Mouse (Mus musculus) adrenal gland, postnatal 14 days (tissue): Measurements from ENCODE around the gene Zcchc8. TPM values are rescaled to one million over a fixed set of nuclear protein-coding genes. Genes with fewer than 3 reads are reported as not detected.

Experiments used
- total RNA-seq: library from RNA; stranded (reverse); gene quantifications from 2 replicates; pipeline ENCODE4 v1.2.3, GENCODE M21; 2021

Zcchc8 gene
- total RNA-seq, 1 experiment from 2014 or later = 46.9 TPM

Other genes starting within 250 kb of the Zcchc8 start
- not detected in 2 replicates for gene Lrrc43, start 231.8 kb downstream of the Zcchc8 start, total RNA-seq
- gene Il31, start 231.6 kb downstream of the Zcchc8 start, total RNA-seq = not detected in 2 replicates
- gene B3gnt4, start 210.6 kb downstream of the Zcchc8 start, total RNA-seq = 0.41 TPM in 1 of 2 replicates, not detected in the other
- 63.9 and 68.2 TPM in 2 replicates for gene Diablo, start 196.9 kb downstream of the Zcchc8 start, total RNA-seq
- 10.0 and 10.7 TPM in 2 replicates for gene Gm49027, start 195.6 kb downstream of the Zcchc8 start, total RNA-seq
- 42.0 and 43.7 TPM in 2 replicates for gene Vps33a, start 148.1 kb downstream of the Zcchc8 start, total RNA-seq
- 63.1 and 64.8 TPM in 2 replicates for gene Clip1, start 36.5 kb downstream of the Zcchc8 start, total RNA-seq
- gene Rsrc2, start 28.3 kb upstream of the Zcchc8 start, total RNA-seq = 85.8 and 91.7 TPM in 2 replicates
- 8.5 and 10.7 TPM in 2 replicates for gene Kntc1, start 28.6 kb upstream of the Zcchc8 start, total RNA-seq
- 0.45 and 0.78 TPM in 2 replicates for gene Hcar2, start 144.4 kb upstream of the Zcchc8 start, total RNA-seq
- 2.5 and 3.2 TPM in 2 replicates for gene Hcar1, start 158.9 kb upstream of the Zcchc8 start, total RNA-seq
- gene Denr, start 186.1 kb upstream of the Zcchc8 start, total RNA-seq = 78.3 and 86.9 TPM in 2 replicates
- gene Gm43518, start 206.3 kb upstream of the Zcchc8 start, total RNA-seq = 1.7 TPM in 1 of 2 replicates, not detected in the other
- 4.7 and 5.0 TPM in 2 replicates for gene Ccdc62, start 209.6 kb upstream of the Zcchc8 start, total RNA-seq